ENCODE assay signal across 9 mouse cellular contexts in the genomic region with DNA sequence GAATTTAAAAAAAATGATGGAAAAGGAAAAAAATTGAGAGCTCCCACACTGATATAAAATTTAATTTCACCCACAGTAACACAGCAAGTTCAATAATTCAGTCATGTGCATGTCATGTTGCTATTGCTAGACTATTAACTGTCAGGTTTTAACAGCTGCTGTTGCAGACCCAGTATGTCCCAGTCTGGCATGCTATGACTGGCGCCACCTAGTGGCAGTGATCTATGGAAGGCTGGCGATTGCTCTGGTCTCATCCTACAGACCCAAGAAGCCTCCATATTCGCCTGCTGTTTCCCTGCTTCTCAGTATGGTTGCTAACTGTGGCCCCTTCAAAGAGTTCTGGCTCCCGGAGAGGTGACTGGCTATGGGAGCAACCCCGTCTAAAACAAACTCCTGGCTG. TPM values are rescaled to one million over a fixed set of nuclear protein-coding genes. Genes with fewer than 3 reads are reported as not detected.
DNase-seq lines count a peak whose midpoint lies in the region; ATAC-seq and TF ChIP-seq lines count a peak whose summit lies in the region.
"Had no signal": no experiment of that assay in that cellular context is flagged by ENCODE, and none has a peak within 500 bp of the region (broad histone marks: within the 10 kb centered on the region; RNA-seq: fewer than 3 reads in every experiment).

No protein-coding gene starts in this region.

- peak; percentile 73 to 77 for DNase-seq in B cell, adult 2 months
- peak; percentile 85 for DNase-seq in adrenal gland, postnatal 14 days
- peak; percentile 67 for DNase-seq in embryonic facial prominence, embryonic 14.5 days (ENCODE audit: low spot score)
- peak; percentile 90 for DNase-seq in heart, embryonic 10.5 days (ENCODE audit: low spot score)
- DNase-seq in liver, adult 2 months (ENCODE audit: extremely low read depth, low read depth, low spot score) = peak; percentile 50
- DNase-seq in neural tube, embryonic 11.5 days (ENCODE audit: low spot score) = peak; percentile 83

- H3K27ac ChIP-seq in embryonic facial prominence, embryonic 14.5 days (replicated peaks; ENCODE audit: low read depth, low read length) = no peak overlapping the region
- H3K27ac ChIP-seq in heart, embryonic 10.5 days = no peak overlapping the region
- no peak overlapping the region for H3K27ac ChIP-seq in kidney, embryonic 15.5 days
- H3K27ac ChIP-seq in liver, adult 2 months (replicated peaks; ENCODE audit: insufficient read depth, low read depth, low read length) = no peak overlapping the region
- H3K27ac ChIP-seq in neural tube, embryonic 11.5 days (ENCODE audit: low read depth, low read length) = no peak overlapping the region
- H3K27ac ChIP-seq in testis, adult 2 months (ENCODE audit: control insufficient read depth, insufficient read depth, low read depth, low read length) = no peak overlapping the region
- H3K27ac ChIP-seq: embryonic facial prominence, embryonic 13.5 days had no signal

- peak; percentile 92 for TF ChIP-seq CTCF in liver, adult 2 months (IDR thresholded peaks at IDR 0.05; ENCODE audit: low read depth, low read length)
- TF ChIP-seq CTCF in testis, adult 2 months (IDR thresholded peaks at IDR 0.05; ENCODE audit: control insufficient read depth, insufficient read depth, insufficient replicate concordance, low read depth, low read length) = peak; percentile 86; the same call in 1 of the 2 replicates

- H3K9ac ChIP-seq in embryonic facial prominence, embryonic 14.5 days (ENCODE audit: low read depth, low read length) = no peak overlapping the region
- no peak overlapping the region for H3K9ac ChIP-seq in kidney, embryonic 15.5 days
- no peak overlapping the region for H3K9ac ChIP-seq in liver, adult 2 months (ENCODE audit: low read depth, low read length)
- no peak overlapping the region for H3K9ac ChIP-seq in neural tube, embryonic 11.5 days (ENCODE audit: low read length)
- H3K9ac ChIP-seq: embryonic facial prominence, embryonic 13.5 days had no signal

- peak; percentile 77; the same call in 1 of the 2 replicates for ATAC-seq in embryonic facial prominence, embryonic 14.5 days (ENCODE audit: low read depth)
- peak; percentile 75 for ATAC-seq in kidney, embryonic 15.5 days (replicated peaks; ENCODE audit: low FRiP score)
- ATAC-seq in neural tube, embryonic 11.5 days (ENCODE audit: insufficient read depth, low FRiP score, low TSS enrichment) = peak; percentile 77

- H3K4me2 ChIP-seq in embryonic facial prominence, embryonic 14.5 days (ENCODE audit: low read depth, low read length) = no peak overlapping the region
- no peak overlapping the region for H3K4me2 ChIP-seq in kidney, embryonic 15.5 days
- H3K4me2 ChIP-seq in neural tube, embryonic 11.5 days (ENCODE audit: low read depth) = no peak overlapping the region
- H3K4me2 ChIP-seq: embryonic facial prominence, embryonic 13.5 days had no signal

- no peak overlapping the region for H3K4me3 ChIP-seq in embryonic facial prominence, embryonic 14.5 days (ENCODE audit: low read depth, low read length)
- no peak overlapping the region for H3K4me3 ChIP-seq in heart, embryonic 10.5 days
- no peak overlapping the region for H3K4me3 ChIP-seq in kidney, embryonic 15.5 days (replicated peaks)
- H3K4me3 ChIP-seq in liver, adult 2 months (ENCODE audit: insufficient read depth, low read depth, low read length) = no peak overlapping the region
- H3K4me3 ChIP-seq in neural tube, embryonic 11.5 days (ENCODE audit: low read depth, low read length) = no peak overlapping the region
- no peak overlapping the region for H3K4me3 ChIP-seq in testis, adult 2 months (ENCODE audit: control insufficient read depth, low read depth, low read length)
- H3K4me3 ChIP-seq: embryonic facial prominence, embryonic 13.5 days had no signal

- H3K36me3 ChIP-seq in embryonic facial prominence, embryonic 14.5 days (ENCODE audit: control insufficient read depth, insufficient read depth, low read length) = no peaks in the 10 kb centered on the region
- no peaks in the 10 kb centered on the region for H3K36me3 ChIP-seq in heart, embryonic 10.5 days
- no peaks in the 10 kb centered on the region for H3K36me3 ChIP-seq in kidney, embryonic 15.5 days
- no peaks in the 10 kb centered on the region for H3K36me3 ChIP-seq in liver, adult 2 months (ENCODE audit: control insufficient read depth, insufficient read depth, low read length)
- no peaks in the 10 kb centered on the region for H3K36me3 ChIP-seq in neural tube, embryonic 11.5 days (ENCODE audit: control insufficient read depth, insufficient read depth, low read length)
- H3K36me3 ChIP-seq in testis, adult 2 months (ENCODE audit: control insufficient read depth, insufficient read depth, low read length) = no peaks in the 10 kb centered on the region
- H3K36me3 ChIP-seq: embryonic facial prominence, embryonic 13.5 days had no signal

- H3K79me2 ChIP-seq in liver, adult 2 months (ENCODE audit: control insufficient read depth, insufficient read depth, low read length) = no peaks in the 10 kb centered on the region

- no peaks in the 10 kb centered on the region for H3K4me1 ChIP-seq in embryonic facial prominence, embryonic 14.5 days (ENCODE audit: control insufficient read depth, insufficient read depth, low read length)
- no peaks in the 10 kb centered on the region for H3K4me1 ChIP-seq in heart, embryonic 10.5 days
- H3K4me1 ChIP-seq in kidney, embryonic 15.5 days = no peaks in the 10 kb centered on the region
- H3K4me1 ChIP-seq in liver, adult 2 months (ENCODE audit: control insufficient read depth, insufficient read depth, low read length) = no peaks in the 10 kb centered on the region
- H3K4me1 ChIP-seq in neural tube, embryonic 11.5 days (ENCODE audit: control insufficient read depth, insufficient read depth, low read length) = no peaks in the 10 kb centered on the region
- H3K4me1 ChIP-seq in testis, adult 2 months (ENCODE audit: control insufficient read depth, insufficient read depth, low read length) = no peaks in the 10 kb centered on the region
- H3K4me1 ChIP-seq: embryonic facial prominence, embryonic 13.5 days had no signal

- 4% methylated on average over 5 of the region's 5 CpGs for WGBS in embryonic facial prominence, embryonic 14.5 days
- 4% methylated on average over 5 of the region's 5 CpGs for WGBS in heart, embryonic 10.5 days
- WGBS in kidney, embryonic 15.5 days = 8% methylated on average over 5 of the region's 5 CpGs
- 7% methylated on average over 5 of the region's 5 CpGs for WGBS in liver, adult 2 months
- 3% methylated on average over 5 of the region's 5 CpGs for WGBS in neural tube, embryonic 11.5 days

- no peak for TF ChIP-seq POLR2A in liver, adult 2 months (IDR thresholded peaks at IDR 0.05; ENCODE audit: extremely low read depth, insufficient read depth, low read length)
- no peak for TF ChIP-seq POLR2A in testis, adult 2 months (IDR thresholded peaks at IDR 0.05; ENCODE audit: control insufficient read depth, low read depth, low read length)

- no peaks in the 10 kb centered on the region for H3K9me3 ChIP-seq in embryonic facial prominence, embryonic 14.5 days (ENCODE audit: control insufficient read depth, low read length)
- H3K9me3 ChIP-seq in heart, embryonic 10.5 days = no peaks in the 10 kb centered on the region
- H3K9me3 ChIP-seq in kidney, embryonic 15.5 days (replicated peaks) = no peaks in the 10 kb centered on the region
- no peaks in the 10 kb centered on the region for H3K9me3 ChIP-seq in neural tube, embryonic 11.5 days (ENCODE audit: control insufficient read depth, low read length)
- H3K9me3 ChIP-seq: embryonic facial prominence, embryonic 13.5 days had no signal

- no peaks in the 10 kb centered on the region for H3K27me3 ChIP-seq in embryonic facial prominence, embryonic 14.5 days (replicated peaks; ENCODE audit: control insufficient read depth, insufficient read depth, low read length)
- H3K27me3 ChIP-seq in heart, embryonic 10.5 days (ENCODE audit: insufficient read depth, poor library complexity, severe bottlenecking) = no peaks in the 10 kb centered on the region
- H3K27me3 ChIP-seq in kidney, embryonic 15.5 days = no peaks in the 10 kb centered on the region
- no peaks in the 10 kb centered on the region for H3K27me3 ChIP-seq in liver, adult 2 months (ENCODE audit: control insufficient read depth, insufficient read depth, low read length)
- no peaks in the 10 kb centered on the region for H3K27me3 ChIP-seq in neural tube, embryonic 11.5 days (ENCODE audit: control insufficient read depth, insufficient read depth, low read length)
- no peaks in the 10 kb centered on the region for H3K27me3 ChIP-seq in testis, adult 2 months (ENCODE audit: control insufficient read depth, insufficient read depth, low read length)
- H3K27me3 ChIP-seq: embryonic facial prominence, embryonic 13.5 days had no signal

RNA-seq across cellular contexts. Expression of a gene that starts 38.9 kb away (rescaled TPM):
- total RNA-seq in adrenal gland, postnatal 14 days (2021) = 0.64 and 1.3 TPM in 2 replicates
- 1.0 and 2.3 TPM in 2 replicates for polyA plus RNA-seq in embryonic facial prominence, embryonic 14.5 days (2014; fragmentation: Nextera tagmentation; extraction: Ambion mirVana)
- 3.0 and 5.1 TPM in 2 replicates for polyA plus RNA-seq in heart, embryonic 10.5 days (2016; fragmentation: Nextera tagmentation; extraction: Ambion mirVana)
- 4.9 and 5.4 TPM in 2 replicates for polyA plus RNA-seq in kidney, embryonic 15.5 days (2015; fragmentation: Nextera tagmentation; extraction: Ambion mirVana)
- 0.09 and 0.13 TPM in 2 replicates for total RNA-seq in liver, adult 2 months (2014; rRNA removed)
- 0.07 TPM in 1 of 2 replicates, not detected in the other for polyA plus RNA-seq in liver, adult 2 months (2012; rRNA removed)
- polyA plus RNA-seq in neural tube, embryonic 11.5 days (2014; fragmentation: Nextera tagmentation; extraction: Ambion mirVana) = 1.4 and 3.2 TPM in 2 replicates
- polyA plus RNA-seq in testis, adult 2 months (2012; rRNA removed) = 0.31 and 0.64 TPM in 2 replicates
